Mouse (Mus musculus) heart, adult 2 months (tissue): Measurements from ENCODE around the gene Cnga4. TPM values are rescaled to one million over a fixed set of nuclear protein-coding genes. Genes with fewer than 3 reads are reported as not detected.
"Not testable (repeated sequence)": the region's sequence is repeated elsewhere in the genome, so short reads cannot be mapped to it uniquely, and the experiment has no call there.

ENCODE experiments used
- DNase-seq, 2 experiments: peaks; one replicate each; pipeline ENCODE4 v3.0.0; 2021
- H3K27ac ChIP-seq: fragments of 200-600 bp; 2 replicates; pipeline ENCODE4 v1.8.1; 2022
- H3K27me3 ChIP-seq: fragments of 200-500 bp; 2 replicates; pipeline ENCODE4 v1.6.1; 2012; ENCODE audit warnings: mild to moderate bottlenecking, low read length, inconsistent platforms, mixed read lengths; ENCODE audit not compliant: control insufficient read depth, insufficient read depth
- H3K36me3 ChIP-seq: fragments of 200-500 bp; 2 replicates; pipeline ENCODE4 v1.6.1; 2012; ENCODE audit warnings: low read length, inconsistent platforms; ENCODE audit not compliant: control insufficient read depth, insufficient read depth
- H3K4me1 ChIP-seq: fragments of 200-500 bp; 2 replicates; pipeline ENCODE4 v1.6.1; 2011; ENCODE audit warnings: low read length; ENCODE audit not compliant: control insufficient read depth, insufficient read depth
- H3K4me3 ChIP-seq: fragments of 200-600 bp; 2 replicates; pipeline ENCODE4 v1.8.1; 2022
- H3K79me2 ChIP-seq: fragments of 200-500 bp; replicated peaks from 2 replicates; pipeline ENCODE4 v1.6.1; 2012; ENCODE audit warnings: mild to moderate bottlenecking, inconsistent platforms, low read length, moderate library complexity, mixed read lengths; ENCODE audit not compliant: control insufficient read depth, insufficient read depth
- H3K9ac ChIP-seq: fragments of 200-500 bp; 2 replicates; pipeline ENCODE4 v1.6.1; 2012; ENCODE audit warnings: low read depth, mild to moderate bottlenecking, control low read depth, inconsistent platforms, low read length, mixed read lengths
- CTCF ChIP-seq: fragments of 200-600 bp; IDR thresholded peaks from 2 replicates; pipeline ENCODE4 v1.8.1; 2022; ENCODE audit warnings: antibody characterized with exemption, mild to moderate bottlenecking, moderate library complexity
- EP300 ChIP-seq: fragments of 200-500 bp; IDR thresholded peaks from 2 replicates; pipeline ENCODE4 v1.6.1; 2011; ENCODE audit warnings: low read depth, low read length, control low read depth; ENCODE audit not compliant: insufficient read depth
- POLR2A ChIP-seq: fragments of 200-500 bp; IDR thresholded peaks from 2 replicates; pipeline ENCODE4 v1.6.1; 2011; ENCODE audit warnings: mild to moderate bottlenecking, low read depth, low read length, control low read depth; ENCODE audit not compliant: insufficient read depth
- WGBS: fragments of 180-500 bp; shearing (Covaris S2); methylation state at CpG from one replicate; pipeline ENCODE4 v1.1.7; 2018; 5-methylcytosine and 5-hydroxymethylcytosine counted together
- intact Hi-C: fragments of 180-260 bp; cut with DNase I; formaldehyde crosslinking; loops from one replicate; pipeline ENCODE4 v1.15.1; 2025
- long read RNA-seq: library from polyadenylated mRNA; stranded (forward); transcript quantifications from one replicate; pipeline ENCODE4 v2.0.0, GENCODE M21; 2021
- polyA plus RNA-seq: library from polyadenylated mRNA; depleted of rRNA; stranded (reverse); fragments of >200 nt; gene quantifications from 2 replicates; pipeline ENCODE4 v1.2.3, GENCODE M21; 2012; rRNA removed
- total RNA-seq, 2 experiments: library from RNA; stranded (reverse); gene quantifications; 2 replicates each; pipeline ENCODE4 v1.2.3; 2021

Gene Cnga4
- total RNA-seq (not detected), polyA plus RNA-seq (0.09 and 0.14 TPM in 2 replicates)
- long read RNA-seq: 0 reads

- Histone ChIP-seq H3K4me3 (no peak within 1 kb of the TSS), H3K36me3 (no peaks in the 10 kb centered on the region), H3K27me3 (no peaks in the 10 kb centered on the region), H3K79me2 (no peaks in the 10 kb centered on the region), H3K27ac (no peak within 1 kb of the TSS), H3K9ac (no peak within 1 kb of the TSS), H3K4me1 (no peaks in the 10 kb centered on the region; the same call in 1 of the 2 replicates)
- intact Hi-C loops: no loop called here
- no peak for TF ChIP-seq EP300
- no peak for TF ChIP-seq CTCF
- TF ChIP-seq POLR2A: no peak
- 70% methylated on average over 5 of the region's 5 CpGs for WGBS
- DNase-seq: no peak
Measured at GRCm38 (mm10) chr7:105404268-105404667, at the start of gene Cnga4. TSS of gene Cnga4 (plus strand) at chr7:105404568.

DNA sequence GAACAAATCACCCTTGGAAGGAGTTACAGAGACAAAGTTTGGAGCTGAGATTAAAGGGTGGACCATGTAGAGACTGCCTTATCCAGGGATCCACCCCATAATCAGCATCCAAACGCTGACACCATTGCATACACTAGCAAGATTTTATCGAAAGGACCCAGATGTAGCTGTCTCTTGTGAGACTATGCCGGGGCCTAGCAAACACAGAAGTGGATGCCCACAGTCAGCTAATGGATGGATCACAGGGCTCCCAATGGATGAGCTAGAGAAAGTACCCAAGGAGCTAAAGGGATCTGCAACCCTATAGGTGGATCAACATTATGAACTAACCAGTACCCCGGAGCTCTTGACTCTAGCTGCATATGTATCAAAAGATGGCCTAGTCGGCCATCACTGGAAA, 48.3 kb upstream of the Cnga4 start:
- H3K4me1 ChIP-seq, intact Hi-C loops: not testable (repeated sequence)
- WGBS: no CpG with 5 or more reads among the region's 5 CpGs

GRCm38 (mm10) chr7:105356487-105356886, 47.9 kb upstream of the Cnga4 start:
- H3K36me3 ChIP-seq: not testable (repeated sequence)

More for the DNA sequence above, 48.3 kb upstream of the Cnga4 start:
- H3K27ac ChIP-seq, H3K79me2 ChIP-seq, H3K36me3 ChIP-seq, H3K27me3 ChIP-seq, DNase-seq, H3K9ac ChIP-seq, H3K4me3 ChIP-seq: not testable (repeated sequence)

GRCm38 (mm10) chr7:105361713-105362112, 42.7 kb upstream of the Cnga4 start:
- intact Hi-C loops: loop anchor here (5.0 kb wide), 1 partner anchor 179 kb away; no protein-coding TSS in a partner anchor
- Histone ChIP-seq H3K79me2 (no peaks in the 10 kb centered on the region), H3K9ac (no peak overlapping the region), H3K27ac (no peak overlapping the region), H3K4me1 (no peaks in the 10 kb centered on the region), H3K27me3 (no peaks in the 10 kb centered on the region), H3K36me3 (no peaks in the 10 kb centered on the region), H3K4me3 (no peak overlapping the region)
- no peak for TF ChIP-seq CTCF
- no peak for TF ChIP-seq EP300
- no peak for TF ChIP-seq POLR2A
- DNase-seq: no peak
- 70% methylated on average over 2 of the region's 2 CpGs for WGBS

More at GRCm38 (mm10) chr7:105356487-105356886, 47.9 kb upstream of the Cnga4 start:
- H3K27ac ChIP-seq, H3K4me3 ChIP-seq, H3K4me1 ChIP-seq, H3K27me3 ChIP-seq, H3K79me2 ChIP-seq, H3K9ac ChIP-seq, intact Hi-C loops, DNase-seq: not testable (repeated sequence)
- 95% methylated on average over 1 of the region's 2 CpGs for WGBS

GRCm38 (mm10) chr7:105367268-105367667, 37.1 kb upstream of the Cnga4 start:
- no peak for DNase-seq
- no peaks in the 10 kb centered on the region for H3K27me3 ChIP-seq
- H3K27ac ChIP-seq: no peak overlapping the region
- H3K4me1 ChIP-seq: no peaks in the 10 kb centered on the region
- H3K9ac ChIP-seq: no peak overlapping the region
- no peak overlapping the region for H3K4me3 ChIP-seq
- 86% methylated on average over 5 of the region's 5 CpGs for WGBS
- no peaks in the 10 kb centered on the region for H3K36me3 ChIP-seq
- intact Hi-C loops: no loop called here
- no peaks in the 10 kb centered on the region for H3K79me2 ChIP-seq
- TF ChIP-seq EP300 (no peak), CTCF (no peak), POLR2A (no peak)

DNA sequence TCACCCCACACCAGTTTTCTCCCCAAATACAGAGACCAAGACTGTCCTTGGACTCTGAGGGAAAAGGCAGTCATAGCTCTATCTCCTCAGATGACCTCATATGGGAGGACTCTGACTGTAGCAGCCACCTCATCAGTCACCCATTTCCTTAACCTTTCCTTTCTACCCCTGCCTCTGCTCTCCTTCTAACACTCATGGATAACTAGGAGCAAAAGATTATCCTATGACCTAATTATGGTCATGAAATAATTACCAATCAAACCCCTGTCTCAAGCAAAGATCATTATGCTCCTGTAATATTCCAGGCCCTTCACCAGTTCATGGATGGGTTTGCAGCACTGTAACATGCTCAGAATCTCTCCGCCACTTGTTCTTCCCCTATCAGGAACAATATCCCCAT, 36.4 kb upstream of the Cnga4 start, which contains the start of gene Olfr692:
Gene Olfr692 (plus strand): TSS at position 301 of the 400 bp plus-strand sequence.
- H3K9ac ChIP-seq: no peak within 1 kb of the TSS
- 0 out of 2 replicates have a peak, but pooled peaks cover 2% of the 10 kb centered on the region for H3K36me3 ChIP-seq
- H3K79me2 ChIP-seq: no peaks in the 10 kb centered on the region
- H3K27me3 ChIP-seq: no peaks in the 10 kb centered on the region
- intact Hi-C loops: no loop called here
- TF ChIP-seq POLR2A (no peak), EP300 (no peak), CTCF (no peak)
- H3K4me1 ChIP-seq: no peaks in the 10 kb centered on the region
- H3K27ac ChIP-seq: no peak within 1 kb of the TSS
- no peak within 1 kb of the TSS for H3K4me3 ChIP-seq
- WGBS: 70% methylated on average over 1 of the region's 1 CpGs
- DNase-seq: no peak

DNA sequence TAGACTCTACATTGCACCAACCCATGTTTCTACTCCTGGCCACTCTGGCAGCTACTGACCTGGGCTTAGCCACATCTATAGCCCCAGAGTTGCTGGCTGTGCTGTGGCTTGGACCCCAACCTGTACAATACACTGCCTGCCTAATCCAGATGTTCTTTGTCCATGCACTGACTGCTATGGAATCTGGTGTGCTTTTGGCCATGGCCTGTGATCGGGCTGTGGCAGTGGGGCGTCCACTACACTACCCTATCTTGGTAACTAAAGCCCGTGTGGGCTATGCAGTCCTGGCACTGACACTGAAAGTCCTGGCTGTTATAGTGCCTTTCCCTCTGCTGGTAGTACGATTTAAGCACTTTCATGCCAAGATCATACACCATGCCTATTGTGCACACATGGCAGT, 35.8 kb upstream of the Cnga4 start:
- DNase-seq: no peak
- H3K36me3 ChIP-seq: 0 out of 2 replicates have a peak, but pooled peaks cover 3% of the 10 kb centered on the region
- TF ChIP-seq POLR2A (no peak), CTCF (no peak), EP300 (no peak)
- H3K79me2 ChIP-seq: no peaks in the 10 kb centered on the region
- no peaks in the 10 kb centered on the region for H3K27me3 ChIP-seq
- no peak overlapping the region for H3K4me3 ChIP-seq
- H3K9ac ChIP-seq: no peak overlapping the region
- H3K27ac ChIP-seq: no peak overlapping the region
- WGBS: 92% methylated on average over 4 of the region's 4 CpGs
- no peaks in the 10 kb centered on the region for H3K4me1 ChIP-seq
- intact Hi-C loops: no loop called here
